Mouse (Mus musculus) lung, postnatal 0 days (tissue): ENCODE measurements around the gene Ptrh1.

Source experiments
- CTCF ChIP-seq: IDR thresholded peaks from 2 replicates; pipeline ENCODE4 v1.5.1; 2016; ENCODE audit warnings: antibody characterized with exemption, mild to moderate bottlenecking
- EP300 ChIP-seq: IDR thresholded peaks from 2 replicates; pipeline ENCODE4 v1.6.1; 2016; ENCODE audit warnings: antibody characterized with exemption, mild to moderate bottlenecking, control low read depth

- TF ChIP-seq CTCF (no peak), EP300 (no peak)
These were observed 20.3 kb downstream of the Ptrh1 start for GRCm38 (mm10) chr2:32795748-32796418.
